Mouse (Mus musculus) thymus, adult 2 months (tissue): ENCODE measurements at regions not wholly inside any gene's neighbourhood (a gene's known extent, or its start where the extent isn't known, plus 50 kb on each side); places are given as distances from the start of the nearest gene placed in this dataset.

Experiments used
- DNase-seq: peaks from one replicate; pipeline ENCODE4 v3.0.0; 2021
- H3K27ac ChIP-seq: fragments of 200-500 bp; 2 replicates; pipeline ENCODE4 v1.5.1; 2012; ENCODE audit warnings: low read length, control low read depth; ENCODE audit not compliant: control insufficient read depth, insufficient read depth
- H3K27me3 ChIP-seq: fragments of 200-500 bp; 2 replicates; pipeline ENCODE4 v1.6.1; 2012; ENCODE audit warnings: mild to moderate bottlenecking, low read length, moderate library complexity, mixed read lengths; ENCODE audit not compliant: control insufficient read depth, insufficient read depth
- H3K36me3 ChIP-seq: fragments of 200-500 bp; 2 replicates; pipeline ENCODE4 v1.6.1; 2012; ENCODE audit warnings: mild to moderate bottlenecking, low read length, moderate library complexity; ENCODE audit not compliant: control insufficient read depth, insufficient read depth
- H3K4me1 ChIP-seq: fragments of 200-500 bp; replicated peaks from 2 replicates; pipeline ENCODE4 v1.6.1; 2012; ENCODE audit warnings: low read length; ENCODE audit not compliant: control insufficient read depth, insufficient read depth
- H3K4me3 ChIP-seq: fragments of 200-500 bp; 2 replicates; pipeline ENCODE4 v1.5.1; 2012; ENCODE audit warnings: mild to moderate bottlenecking, low read length, control low read depth, moderate library complexity; ENCODE audit not compliant: control insufficient read depth, insufficient read depth
- CTCF ChIP-seq: fragments of 200-500 bp; IDR thresholded peaks from 2 replicates; pipeline ENCODE4 v1.5.1; 2012; ENCODE audit warnings: mild to moderate bottlenecking, control low read depth, low read length, moderate library complexity, borderline replicate concordance; ENCODE audit not compliant: control insufficient read depth, poor library complexity, insufficient read depth; ENCODE audit errors: extremely low read depth
- POLR2A ChIP-seq: fragments of 200-500 bp; IDR thresholded peaks from 2 replicates; pipeline ENCODE4 v1.6.1; 2012; ENCODE audit warnings: mild to moderate bottlenecking, low read length, control low read depth, moderate library complexity; ENCODE audit not compliant: control insufficient read depth, poor library complexity, insufficient read depth; ENCODE audit errors: extremely low read depth
- WGBS: fragments of 180-500 bp; shearing (Covaris S2); methylation state at CpG from one replicate; pipeline ENCODE4 v1.1.7; 2018; 5-methylcytosine and 5-hydroxymethylcytosine counted together

DNA sequence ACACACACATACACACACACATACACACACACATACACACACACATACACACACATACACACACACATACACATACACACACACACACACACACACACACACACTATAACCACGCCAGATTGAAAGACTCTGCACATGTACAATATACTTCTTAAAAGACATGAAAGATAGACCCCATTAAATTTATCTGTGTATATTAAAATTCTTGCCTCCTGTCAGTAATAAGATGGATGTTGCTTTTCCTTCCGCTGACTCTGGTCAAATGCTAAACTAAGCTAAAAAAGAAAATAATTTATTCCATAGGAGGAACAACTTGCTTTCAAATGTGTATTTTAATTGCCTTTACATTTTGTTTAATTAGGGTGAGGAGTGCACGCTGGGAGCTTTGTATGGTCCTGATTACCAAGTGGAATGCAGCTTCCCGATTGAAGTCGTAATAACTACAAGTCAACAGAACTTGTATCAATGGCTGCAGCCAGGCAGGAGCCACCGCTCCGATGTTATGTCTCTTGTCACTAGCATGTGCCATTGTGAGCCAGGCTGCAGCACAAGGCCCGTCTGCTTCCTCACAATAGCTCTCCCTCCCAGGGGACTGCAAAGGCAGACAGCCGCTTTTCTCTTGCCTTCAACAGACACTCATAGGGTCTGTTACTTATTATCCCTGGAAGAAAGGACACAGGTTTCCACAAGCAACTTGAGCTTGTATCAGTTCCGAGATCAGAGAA, 129.7 kb downstream of the Dkk1 start:
- Histone ChIP-seq H3K27me3 (no peaks in the 10 kb centered on the region), H3K36me3 (no peaks in the 10 kb centered on the region), H3K27ac (no peak overlapping the region), H3K4me3 (no peak overlapping the region), H3K4me1 (no peaks in the 10 kb centered on the region)
- no peak for TF ChIP-seq CTCF
- no peak for TF ChIP-seq POLR2A
- 84% methylated on average over 10 of the region's 10 CpGs for WGBS
- DNase-seq, result no peak

DNA sequence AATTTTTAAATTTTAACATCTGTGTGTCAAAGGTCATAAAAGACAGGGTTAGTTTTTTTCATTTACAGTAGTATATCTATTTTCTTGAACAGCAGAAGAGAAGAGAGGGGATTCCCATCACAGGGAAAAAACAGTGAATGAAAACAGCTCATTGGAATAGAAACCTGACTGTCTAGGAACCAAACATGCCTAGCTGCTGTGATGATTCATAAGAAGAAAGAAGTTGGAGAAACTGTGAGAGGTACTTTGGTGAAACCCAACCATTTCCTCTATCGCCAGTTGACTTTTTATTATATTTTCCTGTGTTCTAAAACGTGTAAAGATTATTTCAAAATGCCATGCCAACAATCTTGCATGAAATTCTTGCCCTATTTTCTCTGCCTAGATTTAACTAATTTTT, 123.8 kb downstream of the Dkk1 start:
- no peak for DNase-seq
- TF ChIP-seq POLR2A (no peak), CTCF (no peak)
- Histone ChIP-seq H3K4me1 (no peaks in the 10 kb centered on the region), H3K36me3 (no peaks in the 10 kb centered on the region), H3K27me3 (no peaks in the 10 kb centered on the region), H3K27ac (no peak overlapping the region), H3K4me3 (no peak overlapping the region)
- WGBS, result 55% methylated on average over 2 of the region's 2 CpGs

DNA sequence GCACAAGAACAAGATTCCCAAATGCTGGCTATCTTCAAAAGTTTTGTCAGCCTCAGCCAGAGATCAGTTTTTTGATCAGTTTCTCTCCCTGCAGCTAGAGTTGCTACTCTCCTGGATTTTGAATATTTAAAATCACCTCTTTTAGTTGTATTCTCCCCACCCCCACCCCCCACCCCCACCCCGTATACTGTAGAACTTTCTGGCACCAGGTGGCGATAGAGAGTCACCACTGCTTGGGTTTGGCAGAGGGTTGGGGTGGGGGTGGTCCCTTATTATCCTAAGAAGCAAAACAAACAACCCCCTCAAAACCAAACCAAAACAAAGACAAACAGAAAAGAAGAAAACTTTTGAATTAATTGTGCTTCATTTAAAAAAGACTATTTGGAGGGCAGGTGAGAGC, 122.0 kb downstream of the Dkk1 start:
- 34% methylated on average over 2 of the region's 2 CpGs for WGBS
- H3K27ac ChIP-seq, result no peak overlapping the region
- H3K36me3 ChIP-seq, result no peaks in the 10 kb centered on the region
- TF ChIP-seq CTCF (no peak), POLR2A (no peak)
- H3K4me1 ChIP-seq, result no peaks in the 10 kb centered on the region
- peak; percentile 3 for DNase-seq
- no peak overlapping the region for H3K4me3 ChIP-seq
- no peaks in the 10 kb centered on the region for H3K27me3 ChIP-seq

DNA sequence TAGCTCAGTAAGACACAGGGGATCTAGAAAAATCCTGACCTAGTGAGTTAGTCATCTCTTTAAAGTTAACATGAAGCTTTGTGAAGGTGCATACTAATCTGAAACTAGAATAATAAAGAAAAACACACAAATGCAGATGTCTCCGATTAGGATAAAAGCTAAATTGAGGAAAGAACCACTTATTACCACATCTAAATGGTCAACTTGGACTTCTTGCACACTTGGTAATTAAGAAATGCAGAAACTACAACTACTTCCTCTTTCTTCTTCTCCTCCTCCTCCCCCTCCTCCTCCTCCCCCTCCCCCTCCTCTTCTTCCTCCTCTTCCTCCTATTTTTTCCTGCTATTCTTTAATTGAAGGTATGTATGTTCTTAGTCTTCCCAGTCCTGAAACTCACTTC, 116.3 kb downstream of the Dkk1 start:
- Histone ChIP-seq H3K36me3 (no peaks in the 10 kb centered on the region), H3K27me3 (no peaks in the 10 kb centered on the region), H3K27ac (no peak overlapping the region), H3K4me1 (no peaks in the 10 kb centered on the region), H3K4me3 (no peak overlapping the region)
- TF ChIP-seq POLR2A (no peak), CTCF (no peak)
- no peak for DNase-seq
- 45% methylated on average over 1 of the region's 1 CpGs for WGBS

DNA sequence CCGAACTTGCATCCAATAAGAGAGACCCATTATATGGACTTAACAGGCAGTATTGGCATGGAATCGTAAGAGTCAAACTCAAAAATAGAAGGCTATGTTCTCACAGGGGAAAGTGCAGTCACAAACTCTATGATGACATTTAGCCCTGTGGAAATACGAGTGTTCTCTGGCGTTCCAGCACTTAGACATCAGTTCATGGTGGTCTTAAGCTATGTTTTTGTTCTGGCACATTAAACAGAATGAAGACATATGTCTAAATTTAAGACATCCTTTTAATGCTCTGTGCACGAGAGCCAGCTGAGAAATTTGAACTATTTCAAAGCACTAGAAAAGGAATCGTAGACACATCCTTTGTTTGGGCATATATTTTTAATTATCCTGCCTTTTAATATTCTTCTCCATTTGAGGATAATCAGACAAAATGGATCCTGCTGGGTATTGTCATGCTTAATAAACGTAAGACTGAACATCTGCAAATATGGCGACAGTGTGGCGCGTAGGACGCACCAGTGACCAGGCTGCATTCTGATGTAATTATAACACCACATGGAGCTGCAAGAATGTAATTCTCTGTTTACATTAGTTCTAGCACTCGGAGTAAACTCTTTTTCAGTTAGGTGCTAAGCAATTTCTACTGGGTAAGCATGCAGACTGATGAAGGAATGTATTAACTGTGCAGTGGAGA, 114.3 kb downstream of the Dkk1 start:
- DNase-seq, result no peak
- TF ChIP-seq POLR2A, result no peak
- TF ChIP-seq CTCF, result no peak
- Histone ChIP-seq H3K27me3 (no peaks in the 10 kb centered on the region), H3K36me3 (no peaks in the 10 kb centered on the region), H3K27ac (no peak overlapping the region), H3K4me3 (no peak overlapping the region), H3K4me1 (no peaks in the 10 kb centered on the region)
- 95% methylated on average over 12 of the region's 12 CpGs for WGBS

DNA sequence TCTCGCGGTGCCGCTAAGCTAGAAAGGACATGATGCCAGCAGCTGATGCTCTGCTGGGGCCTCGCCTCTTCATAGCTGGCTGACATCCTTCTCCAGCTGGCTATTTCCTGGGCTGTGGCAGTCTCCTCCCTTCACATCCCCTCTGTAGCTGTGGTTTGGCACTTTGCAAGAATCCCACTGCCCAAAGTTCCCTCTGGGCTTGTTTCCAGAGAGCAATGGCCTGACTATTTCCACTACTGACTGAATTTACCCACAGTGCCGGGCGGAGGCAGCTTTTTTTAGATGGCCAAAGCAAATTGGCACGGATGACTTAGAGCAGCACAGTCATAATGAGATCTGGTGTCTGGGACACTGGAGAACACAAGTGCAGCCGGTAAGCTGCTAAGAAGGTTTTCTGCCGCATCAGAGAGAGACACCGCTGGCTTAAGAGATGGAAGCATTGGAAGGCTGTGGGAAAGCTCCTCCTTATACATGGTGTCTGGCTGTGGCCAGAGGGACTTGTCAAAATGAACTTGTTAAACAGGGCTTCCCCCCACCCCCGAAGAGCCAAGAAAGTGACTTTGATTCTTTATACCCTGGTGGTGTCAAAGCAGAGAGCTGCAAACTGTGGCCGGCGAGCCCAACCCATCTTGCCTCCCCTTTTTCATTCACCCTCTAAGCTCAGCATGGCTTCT, 98.5 kb downstream of the Dkk1 start:
- 92% methylated on average over 13 of the region's 13 CpGs for WGBS
- Histone ChIP-seq H3K36me3 (no peaks in the 10 kb centered on the region), H3K4me3 (no peak overlapping the region), H3K4me1 (no peaks in the 10 kb centered on the region), H3K27ac (no peak overlapping the region), H3K27me3 (no peaks in the 10 kb centered on the region)
- DNase-seq, result no peak
- no peak for TF ChIP-seq POLR2A
